Mouse (Mus musculus) layer of hippocampus, postnatal 25 days (tissue): ENCODE measurements at regions not wholly inside any gene's neighbourhood (a gene's known extent, or its start where the extent isn't known, plus 50 kb on each side); places are given as distances from the start of the nearest gene placed in this dataset.

Source experiments
- DNase-seq, 2 experiments: peaks; one replicate each; pipeline ENCODE4 v3.0.0; 2022; ENCODE audit warnings: mixed read lengths in 2 of 2, low spot score in 1 of 2; ENCODE audit errors: extremely low spot score in 1 of 2

DNA sequence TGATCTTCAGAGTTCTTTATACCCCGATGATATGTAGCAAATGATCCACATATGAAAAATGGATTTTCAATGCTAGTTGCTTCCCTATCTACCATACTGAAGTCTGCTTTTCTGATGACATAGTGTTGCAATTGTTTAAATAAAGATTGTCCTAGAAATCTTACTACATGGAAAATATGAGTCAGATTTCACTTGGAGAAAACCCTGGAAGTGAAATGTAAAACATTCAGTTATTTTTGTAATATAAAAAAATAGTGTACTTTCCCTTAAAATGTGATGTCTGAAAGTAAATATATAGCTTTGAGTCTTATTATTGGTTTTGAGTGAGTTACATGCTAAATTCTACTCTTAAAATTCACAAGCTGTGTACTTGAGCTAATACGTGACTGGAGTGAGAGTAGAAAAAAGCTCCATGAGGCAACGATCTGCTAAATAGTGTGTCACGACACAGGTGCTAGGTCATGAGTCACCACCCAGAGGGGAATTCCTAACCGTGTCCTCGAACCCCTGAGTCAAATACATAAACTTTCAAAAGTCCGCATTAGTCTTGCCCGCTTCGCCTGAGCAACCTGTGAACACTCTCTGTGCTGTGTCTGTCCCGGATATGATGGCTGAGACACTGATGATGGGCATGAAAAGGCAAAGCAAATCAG, 430.5 kb downstream of the Hsfy2 start:
- DNase-seq: no peak

DNA sequence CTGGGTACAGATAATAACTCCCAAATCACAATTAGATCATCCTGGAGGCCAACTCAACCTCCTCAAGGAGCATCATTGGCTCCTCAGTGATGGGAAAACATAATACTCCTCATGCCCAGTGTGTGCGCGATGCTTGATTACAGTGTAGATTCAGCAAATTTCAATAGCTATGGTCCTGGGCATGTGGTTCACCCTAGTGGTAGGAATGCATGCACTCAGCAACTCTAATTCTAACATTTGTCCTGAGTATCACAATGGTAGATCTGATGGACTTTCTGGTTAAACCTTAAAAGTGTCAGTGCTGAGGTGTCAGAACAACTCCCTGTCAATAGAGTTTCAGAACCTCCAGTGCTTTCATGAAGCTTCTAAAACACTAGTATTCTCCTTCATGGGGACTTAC, 442.0 kb downstream of the Hsfy2 start:
- no peak for DNase-seq

GRCm38 (mm10) chr1:56183503-56184198, 453.6 kb downstream of the Hsfy2 start:
- no peak for DNase-seq

GRCm38 (mm10) chr1:56179206-56179985, 457.8 kb downstream of the Hsfy2 start:
- no peak for DNase-seq

DNA sequence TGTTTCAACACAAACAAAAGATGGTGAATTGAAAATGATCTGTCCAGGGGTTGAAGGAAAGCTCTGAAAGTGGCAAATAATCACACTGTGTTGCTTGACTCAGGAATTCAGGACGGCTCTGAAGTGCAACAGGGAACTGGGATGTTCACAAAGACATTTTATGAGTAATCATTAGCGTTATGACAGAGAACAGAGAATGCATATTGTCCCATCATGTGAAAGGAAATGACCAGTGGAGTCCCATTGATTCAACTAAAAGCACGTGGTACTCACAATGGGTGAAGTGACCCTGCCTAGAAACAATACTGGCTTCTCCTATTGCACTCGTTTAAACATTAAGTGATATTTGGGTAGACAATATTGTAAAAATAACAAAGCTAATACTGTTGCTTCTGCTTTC, 466.1 kb downstream of the Hsfy2 start:
- no peak for DNase-seq

DNA sequence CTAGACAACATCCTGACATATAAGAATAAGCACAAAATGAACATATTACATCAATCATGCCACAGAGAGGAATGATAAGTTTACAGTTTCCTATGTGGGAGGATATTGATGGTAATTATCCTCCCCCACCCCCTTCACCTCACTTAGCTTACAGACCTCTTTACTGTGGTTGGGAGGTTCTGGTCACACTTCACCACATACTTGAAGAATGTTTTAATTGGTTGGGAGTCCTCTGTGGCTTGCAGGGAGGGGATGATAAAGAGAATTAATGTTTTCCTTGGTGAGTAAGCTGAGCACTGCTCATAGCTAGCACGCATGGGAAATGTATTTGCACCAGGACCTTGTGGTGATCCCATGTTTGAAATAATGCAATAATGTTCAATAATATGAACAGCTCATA, 468.5 kb downstream of the Hsfy2 start:
- no peak for DNase-seq

DNA sequence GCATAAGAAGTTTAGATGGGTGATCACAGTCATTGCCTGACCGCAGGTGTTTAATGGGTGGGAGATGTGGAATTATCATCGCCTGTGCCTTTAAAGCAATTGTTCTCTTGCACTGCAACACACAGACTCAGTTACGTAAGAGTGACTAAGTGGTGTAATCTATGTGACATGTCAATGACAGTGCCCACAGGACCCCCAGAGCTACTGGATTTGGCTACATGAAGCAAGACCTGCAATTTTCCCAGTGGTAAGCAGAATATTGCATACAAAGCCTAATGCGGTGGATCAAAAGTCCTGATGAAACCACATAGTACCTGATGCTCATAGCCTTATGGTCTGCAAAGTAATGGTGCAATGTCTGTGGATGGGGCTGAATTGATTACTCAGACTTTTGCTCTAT, 469.2 kb downstream of the Hsfy2 start:
- no peak for DNase-seq

GRCm38 (mm10) chr1:56165228-56165627, 472.0 kb downstream of the Hsfy2 start:
- no peak for DNase-seq

- DNase-seq: no peak
These were observed 472.9 kb downstream of the Hsfy2 start for GRCm38 (mm10) chr1:56164366-56164765.

DNA sequence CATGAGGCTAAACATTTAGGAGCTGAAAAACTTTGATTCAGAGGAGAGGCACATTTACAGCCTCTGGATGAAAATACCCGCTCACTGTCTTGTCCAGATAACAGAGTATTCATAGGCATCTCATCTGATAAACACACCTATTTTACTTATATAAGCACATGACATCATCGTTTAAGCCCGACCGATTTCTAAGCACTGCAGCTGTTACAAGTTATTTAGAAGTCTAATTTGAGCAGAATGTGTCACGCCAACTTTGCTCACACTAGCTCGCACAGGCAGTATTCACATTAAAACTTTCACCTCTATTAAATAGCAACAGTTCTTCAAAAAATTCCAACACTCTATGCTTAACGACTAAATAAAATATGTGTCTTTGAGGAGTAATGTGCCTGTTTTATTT, 506.3 kb downstream of the Hsfy2 start:
- no peak for DNase-seq

- DNase-seq: peak; percentile 35 to 48
These were observed 547.9 kb downstream of the Hsfy2 start for GRCm38 (mm10) chr1:56089254-56089834.

DNA sequence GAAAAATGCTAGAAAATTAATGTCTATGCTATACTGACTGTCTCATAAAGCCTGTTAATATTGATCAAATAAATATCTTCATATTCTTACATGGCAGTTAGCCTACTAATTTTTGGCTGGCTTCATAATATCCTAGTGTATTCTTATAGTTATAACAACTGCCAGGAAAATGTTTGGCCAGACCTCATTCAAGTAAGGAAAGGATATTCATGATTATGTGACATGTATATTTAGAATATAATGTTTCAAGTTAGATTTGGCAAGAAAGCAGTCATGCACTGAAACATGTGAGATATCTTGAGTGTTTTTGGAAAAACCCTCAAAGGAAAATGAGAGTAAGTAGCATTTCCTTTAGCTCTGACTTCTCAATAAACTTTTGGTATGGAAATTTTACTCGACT, 548.9 kb downstream of the Hsfy2 start:
- no peak for DNase-seq

- no peak for DNase-seq
These were observed 560.5 kb downstream of the Hsfy2 start for GRCm38 (mm10) chr1:56076757-56077156.

- DNase-seq: no peak
These were observed 565.0 kb downstream of the Hsfy2 start for GRCm38 (mm10) chr1:56072255-56072654.

GRCm38 (mm10) chr1:56063474-56063873, 573.8 kb downstream of the Hsfy2 start:
- no peak for DNase-seq
